Mouse (Mus musculus): ENCODE measurements around the gene Iqsec2. TPM values are rescaled to one million over a fixed set of nuclear protein-coding genes. Genes with fewer than 3 reads are reported as not detected.
A peak's percentile ranks its signal among the peaks of the same experiment; 100 is the strongest.

Iqsec2 gene
- total RNA-seq (2012; rRNA removed): 0.19 and 0.39 TPM in 2 replicates
- 1 to 10 TPM in 1 of 2 experiments, not detected in 1; 1.7 TPM for polyA plus RNA-seq (2012; ENCODE audit: insufficient read depth in 1 of 2, insufficient read length in 2 of 2, low read depth in 1 of 2, low replicate concordance in 2 of 2, missing spikeins in 1 of 2)

- H3K27me3 ChIP-seq (ENCODE audit: control insufficient read depth in 1 of 2, insufficient read depth in 2 of 2, low read length in 2 of 2): peaks cover 13 to 20% of the 10 kb centered on the region in 2 experiments
- H3K9ac ChIP-seq (ENCODE audit: control insufficient read depth, low read depth, low read length, poor library complexity, severe bottlenecking): peak within 1 kb of the TSS; percentile 13; the same call in 1 of the 2 replicates
- no peak within 1 kb of the TSS for H3K27ac ChIP-seq (ENCODE audit: control insufficient read depth, low read depth, low read length)
These were observed at the start of gene Iqsec2 for GRCm38 (mm10) chrX:152143941-152144741. Gene Iqsec2 (plus strand): TSS chrX:152144268.

GRCm38 (mm10) chrX:152097572-152097971 is 46.5 kb upstream of the Iqsec2 start:
- H3K4me3 ChIP-seq (ENCODE audit: control insufficient read depth in 1 of 2, insufficient read depth in 1 of 2, low read depth in 2 of 2, low read length in 2 of 2): no peak overlapping the region
- H3K27ac ChIP-seq (ENCODE audit: control insufficient read depth, low read depth, low read length): no peak overlapping the region
- no peaks in the 10 kb centered on the region for H3K79me2 ChIP-seq (ENCODE audit: control insufficient read depth, insufficient read depth, low read length, poor library complexity)
- DNase-seq (ENCODE audit: low read depth, low spot score): no peak
- H3K27me3 ChIP-seq (ENCODE audit: control insufficient read depth in 1 of 2, insufficient read depth in 2 of 2, low read length in 2 of 2): no peaks in the 10 kb centered on the region; a peak in 1 of 4 replicates
- no peaks in the 10 kb centered on the region for H3K4me1 ChIP-seq (ENCODE audit: control insufficient read depth in 1 of 2, insufficient read depth in 2 of 2, low read length in 2 of 2)
- H3K9ac ChIP-seq (ENCODE audit: control insufficient read depth, low read depth, low read length, poor library complexity, severe bottlenecking): no peak overlapping the region
- H3K36me3 ChIP-seq (ENCODE audit: control insufficient read depth in 1 of 2, insufficient read depth in 2 of 2, low read length in 2 of 2): no peaks in the 10 kb centered on the region
- no peaks in the 10 kb centered on the region for H3K9me3 ChIP-seq (replicated peaks; ENCODE audit: insufficient read depth, low read length)
- TF ChIP-seq POLR2AphosphoS2 (IDR thresholded peaks at IDR 0.05; ENCODE audit: low read length) (no peak), TAL1 (IDR thresholded peaks at IDR 0.05; ENCODE audit: low read length) (no peak), CHD2 (IDR thresholded peaks at IDR 0.05; ENCODE audit: low read length) (no peak), TCF12 (IDR thresholded peaks at IDR 0.05; ENCODE audit: low read depth, low read length) (no peak), MYB (IDR thresholded peaks at IDR 0.05; ENCODE audit: low read depth, low read length) (no peak), NRF1 (IDR thresholded peaks at IDR 0.05; ENCODE audit: insufficient read depth, low read depth, low read length, poor library complexity, severe bottlenecking) (no peak), POLR2AphosphoS5 (IDR thresholded peaks at IDR 0.05; ENCODE audit: borderline replicate concordance, low read depth, low read length) (no peak), TBP (IDR thresholded peaks at IDR 0.05; ENCODE audit: low read depth, low read length) (no peak), ZKSCAN1 (IDR thresholded peaks at IDR 0.05; ENCODE audit: low read depth, low read length) (no peak), POLR2A (IDR thresholded peaks at IDR 0.05; ENCODE audit: control insufficient read depth in 1 of 2, insufficient read depth in 1 of 2, low read depth in 1 of 2, low read length in 2 of 2, poor library complexity in 1 of 2) (no peak), MXI1 (IDR thresholded peaks at IDR 0.05; ENCODE audit: low read depth, low read length) (no peak), MAX (IDR thresholded peaks at IDR 0.05; ENCODE audit: low read length) (no peak), GABPA (IDR thresholded peaks at IDR 0.05; ENCODE audit: low read depth, low read length) (no peak), USF2 (IDR thresholded peaks at IDR 0.05; ENCODE audit: borderline replicate concordance in 1 of 2, insufficient read depth in 1 of 2, low read depth in 1 of 2, low read length in 2 of 2) (no peak), EP300 (IDR thresholded peaks at IDR 0.05; ENCODE audit: low read depth in 1 of 2, low read length in 2 of 2) (no peak), CTCF (IDR thresholded peaks at IDR 0.05 in 2 of 3, conservative IDR thresholded peaks at IDR 0.05 in 1 of 3; ENCODE audit: control insufficient read depth in 1 of 3, insufficient read depth in 1 of 3, low read depth in 2 of 3, low read length in 3 of 3, poor library complexity in 1 of 3, severe bottlenecking in 1 of 3) (no peak), GATA1 (IDR thresholded peaks at IDR 0.05; ENCODE audit: low read depth, low read length) (no peak)

More at GRCm38 (mm10) chrX:152143941-152144741, at the start of gene Iqsec2:
- H3K4me1 ChIP-seq (ENCODE audit: control insufficient read depth in 1 of 2, insufficient read depth in 2 of 2, low read length in 2 of 2): no peaks in the 10 kb centered on the region
- peak within 1 kb of the TSS; percentile 52 to 55; a peak in 3 of 4 replicates for H3K4me3 ChIP-seq (ENCODE audit: control insufficient read depth in 1 of 2, insufficient read depth in 1 of 2, low read depth in 2 of 2, low read length in 2 of 2)
- peak; percentile 10 for DNase-seq (ENCODE audit: low read depth, low spot score)
- H3K79me2 ChIP-seq (ENCODE audit: control insufficient read depth, insufficient read depth, low read length, poor library complexity): no peaks in the 10 kb centered on the region
- H3K9me3 ChIP-seq (replicated peaks; ENCODE audit: insufficient read depth, low read length): no peaks in the 10 kb centered on the region
- no peaks in the 10 kb centered on the region; a peak in 1 of 4 replicates for H3K36me3 ChIP-seq (ENCODE audit: control insufficient read depth in 1 of 2, insufficient read depth in 2 of 2, low read length in 2 of 2)
- 0 out of 2 replicates have a peak, but pooled peaks have one; percentile 17 for TF ChIP-seq NRF1 (IDR thresholded peaks at IDR 0.05; ENCODE audit: insufficient read depth, low read depth, low read length, poor library complexity, severe bottlenecking)
- TF ChIP-seq TAL1 (IDR thresholded peaks at IDR 0.05; ENCODE audit: low read length): no peak

Measured in MEL (cell line).